Mouse (Mus musculus) T-cell, adult 66 days (primary cell): ENCODE data around the gene Pik3r4. TPM values are rescaled to one million over a fixed set of nuclear protein-coding genes. Genes with fewer than 3 reads are reported as not detected.

ENCODE experiments used
- total RNA-seq, 2 experiments: library from RNA; stranded (reverse); gene quantifications; 3 replicates in 1 of 2; 4 replicates in 1 of 2; pipeline ENCODE4 v1.2.4; 2023

Pik3r4 gene
- total RNA-seq = 10 to 100 TPM; 36.0 to 51.9 TPM

GRCm38 (mm10) chr9:105642460-105643371, at the start of gene Pik3r4:
Gene Pik3r4, plus strand, starts transcription at chr9:105642978.

Other genes with a start within 250 kb of the Pik3r4 start
- gene Aste1, start 247.6 kb upstream of the Pik3r4 start, total RNA-seq = 10 to 100 TPM; 27.8 to 40.2 TPM
- gene Nek11, start 247.5 kb upstream of the Pik3r4 start, total RNA-seq = under 1 TPM; 0.23 to 0.30 TPM
- 10 to 100 TPM; 62.1 to 65.5 TPM for gene Atp2c1, start 115.7 kb upstream of the Pik3r4 start, total RNA-seq
- 1 to 10 TPM in 1 of 2 experiments, under 1 TPM in 1; 0.92 to 1.1 TPM for gene Col6a6, start 185.2 kb downstream of the Pik3r4 start, total RNA-seq